In genomic region chr10:77815514-77815913, GRCm38 (mm10) we compare ENCODE assay signal across 9 mouse cellular contexts. TPM values are rescaled to one million over a fixed set of nuclear protein-coding genes. Genes with fewer than 3 reads are reported as not detected.
A peak's percentile ranks its signal among the peaks of the same experiment; 100 is the strongest.
DNase-seq lines count a peak whose midpoint lies in the region; ATAC-seq and TF ChIP-seq lines count a peak whose summit lies in the region.
"Had no signal": no experiment of that assay in that cellular context is flagged by ENCODE, and none has a peak within 500 bp of the region (broad histone marks: within the 10 kb centered on the region; RNA-seq: fewer than 3 reads in every experiment).

No protein-coding gene starts in this region.

- peak; percentile 58; the same call in 1 of the 2 replicates for TF ChIP-seq CTCF in kidney, postnatal 0 days (IDR thresholded peaks at IDR 0.05; ENCODE audit: low read depth)
- TF ChIP-seq CTCF in E14TG2a.4 (conservative IDR thresholded peaks at IDR 0.05; ENCODE audit: low read length) (peak; percentile 90), Patski (IDR thresholded peaks at IDR 0.05) (peak; percentile 68)

- no peaks in the 10 kb centered on the region for H3K27me3 ChIP-seq in kidney, postnatal 0 days (ENCODE audit: insufficient read depth, low read length)
- H3K27me3 ChIP-seq in kidney, embryonic 15.5 days: no peaks in the 10 kb centered on the region
- H3K27me3 ChIP-seq in E14TG2a.4 (ENCODE audit: insufficient read depth, low read length): no peaks in the 10 kb centered on the region
- H3K27me3 ChIP-seq in Patski: peaks cover 27% of the 10 kb centered on the region

- WGBS in kidney, postnatal 0 days: 37% methylated on average over 5 of the region's 5 CpGs
- WGBS in kidney, embryonic 15.5 days: 30% methylated on average over 5 of the region's 5 CpGs

- H3K27ac ChIP-seq in kidney, postnatal 0 days: no peak overlapping the region
- no peak overlapping the region for H3K27ac ChIP-seq in kidney, embryonic 15.5 days

- no peaks in the 10 kb centered on the region for H3K4me1 ChIP-seq in kidney, postnatal 0 days (replicated peaks; ENCODE audit: insufficient read depth, low read length)
- no peaks in the 10 kb centered on the region for H3K4me1 ChIP-seq in kidney, embryonic 15.5 days
- H3K4me1 ChIP-seq in E14TG2a.4 (replicated peaks; ENCODE audit: low read depth, low read length): no peaks in the 10 kb centered on the region

- DNase-seq in kidney, postnatal 0 days (ENCODE audit: low spot score): no peak
- DNase-seq in Patski (ENCODE audit: low read depth, low spot score): no peak
- peak; percentile 3 to 53 for DNase-seq in kidney, postnatal 36 days
- peak; percentile 26 for DNase-seq in thymus, postnatal 0 days (ENCODE audit: low spot score)
- no peak for DNase-seq in layer of hippocampus, adult 11-12 months (ENCODE audit: low spot score)
- DNase-seq in left cerebral cortex, adult 11 months (ENCODE audit: low spot score): no peak

- in situ Hi-C loops in Patski (cut with MboI; ENCODE audit: low pct_unique_long_range_greater_than_20kb): no loop called here

- no peaks in the 10 kb centered on the region for H3K9me3 ChIP-seq in kidney, postnatal 0 days (replicated peaks; ENCODE audit: low read length)
- H3K9me3 ChIP-seq in kidney, embryonic 15.5 days (replicated peaks): no peaks in the 10 kb centered on the region
- H3K9me3 ChIP-seq in E14TG2a.4 (ENCODE audit: low read length): peaks cover 5% of the 10 kb centered on the region

- H3K36me3 ChIP-seq in kidney, postnatal 0 days (ENCODE audit: insufficient read depth, low read length): no peaks in the 10 kb centered on the region
- no peaks in the 10 kb centered on the region for H3K36me3 ChIP-seq in kidney, embryonic 15.5 days
- H3K36me3 ChIP-seq in E14TG2a.4 (ENCODE audit: insufficient read depth, low read length): no peaks in the 10 kb centered on the region

- H3K9ac ChIP-seq in kidney, postnatal 0 days (ENCODE audit: low read depth, low read length): no peak overlapping the region
- no peak overlapping the region for H3K9ac ChIP-seq in kidney, embryonic 15.5 days

- POLR2A ChIA-PET in Patski (lab: Charles Lee): no interaction called here

- H3K4me3 ChIP-seq in kidney, postnatal 0 days (replicated peaks; ENCODE audit: low read depth, low read length): no peak overlapping the region
- no peak overlapping the region for H3K4me3 ChIP-seq in kidney, embryonic 15.5 days (replicated peaks)
- no peak overlapping the region for H3K4me3 ChIP-seq in E14TG2a.4 (replicated peaks; ENCODE audit: low read length)
- H3K4me3 ChIP-seq: erythroblast, embryonic 14.5 days had no signal

- no peak for ATAC-seq in kidney, postnatal 0 days (replicated peaks; ENCODE audit: low FRiP score, low read depth)
- ATAC-seq in kidney, embryonic 15.5 days (replicated peaks; ENCODE audit: low FRiP score): no peak
- ATAC-seq in Patski: no peak

- CTCF ChIA-PET in Patski (lab: Charles Lee): interaction anchor here (0.6 to 1.2 kb wide), 2 partner anchors 18 to 78 kb away, joined by 3 read pairs; no protein-coding TSS in a partner anchor

- H3K4me2 ChIP-seq in kidney, postnatal 0 days (ENCODE audit: low read length): no peak overlapping the region
- no peak overlapping the region for H3K4me2 ChIP-seq in kidney, embryonic 15.5 days

RNA-seq across cellular contexts. Expression of gene Gm2696, which starts 1.0 kb away (rescaled TPM):
- not detected in 2 replicates for polyA plus RNA-seq in kidney, postnatal 0 days (2015; fragmentation: Nextera tagmentation; extraction: Ambion mirVana)
- polyA plus RNA-seq in kidney, embryonic 15.5 days (2015; fragmentation: Nextera tagmentation; extraction: Ambion mirVana): not detected in 2 replicates
- polyA plus RNA-seq in Patski (2021): not detected
- not detected in 2 replicates for polyA plus RNA-seq in thymus, postnatal 0 days (2015; fragmentation: Nextera tagmentation; extraction: Ambion mirVana)
- polyA plus RNA-seq: erythroblast, embryonic 14.5 days had no signal

RNA-seq across cellular contexts. Expression of gene Gm9507, which starts 3.9 kb away (rescaled TPM):
- not detected in 2 replicates for polyA plus RNA-seq in kidney, postnatal 0 days (2015; fragmentation: Nextera tagmentation; extraction: Ambion mirVana)
- not detected in 2 replicates for polyA plus RNA-seq in kidney, embryonic 15.5 days (2015; fragmentation: Nextera tagmentation; extraction: Ambion mirVana)
- not detected for polyA plus RNA-seq in Patski (2021)
- polyA plus RNA-seq in thymus, postnatal 0 days (2015; fragmentation: Nextera tagmentation; extraction: Ambion mirVana): not detected in 2 replicates
- polyA plus RNA-seq: erythroblast, embryonic 14.5 days had no signal

RNA-seq across cellular contexts. Expression of gene Krtap10-4, which starts 11.4 kb away (rescaled TPM):
- polyA plus RNA-seq in kidney, postnatal 0 days (2015; fragmentation: Nextera tagmentation; extraction: Ambion mirVana): not detected in 2 replicates
- polyA plus RNA-seq in kidney, embryonic 15.5 days (2015; fragmentation: Nextera tagmentation; extraction: Ambion mirVana): not detected in 2 replicates
- not detected for polyA plus RNA-seq in Patski (2021)
- not detected in 2 replicates for polyA plus RNA-seq in thymus, postnatal 0 days (2015; fragmentation: Nextera tagmentation; extraction: Ambion mirVana)
- polyA plus RNA-seq: erythroblast, embryonic 14.5 days had no signal

RNA-seq across cellular contexts. Expression of gene Gm19668, which starts 16.6 kb away (rescaled TPM):
- polyA plus RNA-seq in kidney, postnatal 0 days (2015; fragmentation: Nextera tagmentation; extraction: Ambion mirVana): not detected in 2 replicates
- not detected in 2 replicates for polyA plus RNA-seq in kidney, embryonic 15.5 days (2015; fragmentation: Nextera tagmentation; extraction: Ambion mirVana)
- not detected for polyA plus RNA-seq in Patski (2021)
- not detected in 2 replicates for polyA plus RNA-seq in thymus, postnatal 0 days (2015; fragmentation: Nextera tagmentation; extraction: Ambion mirVana)
- polyA plus RNA-seq: erythroblast, embryonic 14.5 days had no signal

RNA-seq across cellular contexts. Expression of gene Krtap10-10, which starts 20.2 kb away (rescaled TPM):
- polyA plus RNA-seq in kidney, postnatal 0 days (2015; fragmentation: Nextera tagmentation; extraction: Ambion mirVana): not detected in 2 replicates
- not detected in 2 replicates for polyA plus RNA-seq in kidney, embryonic 15.5 days (2015; fragmentation: Nextera tagmentation; extraction: Ambion mirVana)
- not detected for polyA plus RNA-seq in Patski (2021)
- not detected in 2 replicates for polyA plus RNA-seq in thymus, postnatal 0 days (2015; fragmentation: Nextera tagmentation; extraction: Ambion mirVana)
- polyA plus RNA-seq: erythroblast, embryonic 14.5 days had no signal

Comparison
In these comparisons a context has a peak if more than half of its experiments do, and no peak if none do; other contexts are left out.
1. DNase-seq: peak in kidney, postnatal 36 days (2 of 2) and thymus, postnatal 0 days (single experiment); none in kidney, postnatal 0 days (single experiment), Patski (single experiment), layer of hippocampus, adult 11-12 months (single experiment) and left cerebral cortex, adult 11 months (single experiment).
2. Peak in every context shown above with its lines, with median percentiles within 50 percentile points of each other: CTCF ChIP-seq.